Mouse (Mus musculus): Measurements from ENCODE around the gene Klhl31. TPM values are rescaled to one million over a fixed set of nuclear protein-coding genes. Genes with fewer than 3 reads are reported as not detected.

The Klhl31 gene
- total and polyA plus RNA-seq, 2 experiments from 2014 or later = 0.05 to 0.11 TPM

- H3K27ac ChIP-seq (ENCODE audit: low read depth, low read length) = no peak overlapping the region
- peak; percentile 100 for TF ChIP-seq CTCF (IDR thresholded peaks at IDR 0.05)
- H3K4me2 ChIP-seq (ENCODE audit: low read depth, low read length, poor library complexity, severe bottlenecking) = no peak overlapping the region
- no peaks in the 10 kb centered on the region for H3K27me3 ChIP-seq (ENCODE audit: insufficient read depth, low read length)
- H3K9me3 ChIP-seq (ENCODE audit: low read length) = no peaks in the 10 kb centered on the region
- no peak overlapping the region for H3K9ac ChIP-seq (replicated peaks; ENCODE audit: low read length, poor library complexity, severe bottlenecking)
- H3K4me1 ChIP-seq (ENCODE audit: insufficient read depth, low read length) = peaks cover 3% of the 10 kb centered on the region; the same call in 1 of the 2 replicates
- H3K4me3 ChIP-seq (ENCODE audit: low read depth, low read length) = no peak overlapping the region
- peak; percentile 86 for DNase-seq (ENCODE audit: low spot score)
- 23% methylated on average over 7 of the region's 7 CpGs for WGBS
- H3K36me3 ChIP-seq (ENCODE audit: insufficient read depth, low read length) = no peaks in the 10 kb centered on the region
- peak; percentile 42; the same call in 1 of the 2 replicates for ATAC-seq (ENCODE audit: low FRiP score)
These were observed 39.9 kb upstream of the Klhl31 start for GRCm38 (mm10) chr9:77596355-77596754.

- Histone ChIP-seq H3K4me2 (ENCODE audit: low read depth, low read length, poor library complexity, severe bottlenecking) (no peak overlapping the region), H3K27me3 (ENCODE audit: insufficient read depth, low read length) (no peaks in the 10 kb centered on the region), H3K27ac (ENCODE audit: low read depth, low read length) (no peak overlapping the region), H3K9ac (replicated peaks; ENCODE audit: low read length, poor library complexity, severe bottlenecking) (no peak overlapping the region), H3K4me3 (ENCODE audit: low read depth, low read length) (no peak overlapping the region), H3K9me3 (ENCODE audit: low read length) (no peaks in the 10 kb centered on the region), H3K36me3 (ENCODE audit: insufficient read depth, low read length) (no peaks in the 10 kb centered on the region), H3K4me1 (ENCODE audit: insufficient read depth, low read length) (peaks cover 3% of the 10 kb centered on the region; the same call in 1 of the 2 replicates)
- 46% methylated on average over 3 of the region's 3 CpGs for WGBS
- no peak for DNase-seq (ENCODE audit: low spot score)
- no peak for ATAC-seq (ENCODE audit: low FRiP score)
- TF ChIP-seq CTCF (IDR thresholded peaks at IDR 0.05) = no peak
These were observed 37.7 kb upstream of the Klhl31 start for GRCm38 (mm10) chr9:77598560-77598959.

GRCm38 (mm10) chr9:77602302-77603266, 33.7 kb upstream of the Klhl31 start:
- Histone ChIP-seq H3K4me2 (ENCODE audit: low read depth, low read length, poor library complexity, severe bottlenecking) (no peak overlapping the region), H3K4me3 (ENCODE audit: low read depth, low read length) (no peak overlapping the region), H3K36me3 (ENCODE audit: insufficient read depth, low read length) (no peaks in the 10 kb centered on the region), H3K9ac (replicated peaks; ENCODE audit: low read length, poor library complexity, severe bottlenecking) (no peak overlapping the region), H3K9me3 (ENCODE audit: low read length) (no peaks in the 10 kb centered on the region), H3K27ac (ENCODE audit: low read depth, low read length) (peak overlapping the region; percentile 3; the same call in 1 of the 2 replicates), H3K27me3 (ENCODE audit: insufficient read depth, low read length) (no peaks in the 10 kb centered on the region), H3K4me1 (ENCODE audit: insufficient read depth, low read length) (no peaks in the 10 kb centered on the region)
- peak; percentile 31; the same call in 1 of the 2 replicates for ATAC-seq (ENCODE audit: low FRiP score)
- WGBS = 74% methylated on average over 10 of the region's 10 CpGs
- DNase-seq (ENCODE audit: low spot score) = peak; percentile 18
- no peak for TF ChIP-seq CTCF (IDR thresholded peaks at IDR 0.05)

DNA sequence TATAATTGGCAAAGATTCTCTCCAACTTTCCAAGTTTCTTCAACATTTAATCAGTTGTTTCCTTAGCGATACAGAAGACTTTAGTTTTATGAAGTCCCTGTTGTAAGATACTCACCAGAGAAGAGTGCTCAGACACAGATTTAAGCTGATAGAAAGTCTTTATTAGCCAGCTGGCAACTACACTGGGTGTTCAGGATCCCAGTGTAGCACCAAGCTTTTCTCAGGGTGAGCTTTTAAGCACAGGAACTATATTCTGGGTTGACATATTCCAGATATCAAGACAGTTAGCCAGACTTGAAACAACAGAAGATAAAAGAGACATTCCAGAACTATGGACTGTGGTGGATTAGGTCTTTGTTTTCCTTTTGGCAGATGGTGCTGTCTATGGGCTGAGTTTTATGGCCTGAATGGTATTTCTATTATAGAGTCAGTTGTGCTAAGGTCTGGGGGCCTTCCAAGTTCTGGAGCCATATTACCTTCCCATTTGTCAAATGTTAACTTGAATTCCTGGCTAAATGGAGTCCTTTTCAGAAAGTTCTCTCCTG, 32.3 kb upstream of the Klhl31 start:
- Histone ChIP-seq H3K4me3 (ENCODE audit: low read depth, low read length) (no peak overlapping the region), H3K27me3 (ENCODE audit: insufficient read depth, low read length) (no peaks in the 10 kb centered on the region), H3K9ac (replicated peaks; ENCODE audit: low read length, poor library complexity, severe bottlenecking) (no peak overlapping the region), H3K4me1 (ENCODE audit: insufficient read depth, low read length) (no peaks in the 10 kb centered on the region), H3K36me3 (ENCODE audit: insufficient read depth, low read length) (no peaks in the 10 kb centered on the region), H3K4me2 (ENCODE audit: low read depth, low read length, poor library complexity, severe bottlenecking) (no peak overlapping the region), H3K9me3 (ENCODE audit: low read length) (no peaks in the 10 kb centered on the region), H3K27ac (ENCODE audit: low read depth, low read length) (no peak overlapping the region)
- ATAC-seq (ENCODE audit: low FRiP score) = no peak
- DNase-seq (ENCODE audit: low spot score) = no peak
- no peak for TF ChIP-seq CTCF (IDR thresholded peaks at IDR 0.05)
- 92% methylated on average over 1 of the region's 1 CpGs for WGBS

- ATAC-seq (ENCODE audit: low FRiP score) = no peak
- WGBS = 79% methylated on average over 6 of the region's 6 CpGs
- TF ChIP-seq CTCF (IDR thresholded peaks at IDR 0.05) = no peak
These were observed 29.0 kb upstream of the Klhl31 start for GRCm38 (mm10) chr9:77607295-77607694.

GRCm38 (mm10) chr9:77607840-77608239, 28.5 kb upstream of the Klhl31 start:
- no peak for ATAC-seq (ENCODE audit: low FRiP score)
- H3K27me3 ChIP-seq (ENCODE audit: insufficient read depth, low read length) = no peaks in the 10 kb centered on the region
- peak; percentile 74 for TF ChIP-seq CTCF (IDR thresholded peaks at IDR 0.05)
- no peak overlapping the region for H3K9ac ChIP-seq (replicated peaks; ENCODE audit: low read length, poor library complexity, severe bottlenecking)
- no peak overlapping the region for H3K4me3 ChIP-seq (ENCODE audit: low read depth, low read length)
- H3K4me2 ChIP-seq (ENCODE audit: low read depth, low read length, poor library complexity, severe bottlenecking) = no peak overlapping the region
- peak; percentile 54 for DNase-seq (ENCODE audit: low spot score)
- no peaks in the 10 kb centered on the region for H3K4me1 ChIP-seq (ENCODE audit: insufficient read depth, low read length)
- H3K36me3 ChIP-seq (ENCODE audit: insufficient read depth, low read length) = no peaks in the 10 kb centered on the region
- no peaks in the 10 kb centered on the region for H3K9me3 ChIP-seq (ENCODE audit: low read length)
- WGBS = 24% methylated on average over 5 of the region's 7 CpGs
- H3K27ac ChIP-seq (ENCODE audit: low read depth, low read length) = no peak overlapping the region

More at GRCm38 (mm10) chr9:77607295-77607694, 29.0 kb upstream of the Klhl31 start:
- Histone ChIP-seq H3K9me3 (ENCODE audit: low read length) (no peaks in the 10 kb centered on the region), H3K4me2 (ENCODE audit: low read depth, low read length, poor library complexity, severe bottlenecking) (no peak overlapping the region), H3K4me1 (ENCODE audit: insufficient read depth, low read length) (no peaks in the 10 kb centered on the region), H3K27ac (ENCODE audit: low read depth, low read length) (no peak overlapping the region), H3K36me3 (ENCODE audit: insufficient read depth, low read length) (no peaks in the 10 kb centered on the region), H3K4me3 (ENCODE audit: low read depth, low read length) (no peak overlapping the region), H3K27me3 (ENCODE audit: insufficient read depth, low read length) (no peaks in the 10 kb centered on the region), H3K9ac (replicated peaks; ENCODE audit: low read length, poor library complexity, severe bottlenecking) (no peak overlapping the region)
- DNase-seq (ENCODE audit: low spot score) = no peak

Measured in midbrain, postnatal 0 days (tissue).